12 mouse cellular contexts compared by ENCODE assay signal in the genomic region with DNA sequence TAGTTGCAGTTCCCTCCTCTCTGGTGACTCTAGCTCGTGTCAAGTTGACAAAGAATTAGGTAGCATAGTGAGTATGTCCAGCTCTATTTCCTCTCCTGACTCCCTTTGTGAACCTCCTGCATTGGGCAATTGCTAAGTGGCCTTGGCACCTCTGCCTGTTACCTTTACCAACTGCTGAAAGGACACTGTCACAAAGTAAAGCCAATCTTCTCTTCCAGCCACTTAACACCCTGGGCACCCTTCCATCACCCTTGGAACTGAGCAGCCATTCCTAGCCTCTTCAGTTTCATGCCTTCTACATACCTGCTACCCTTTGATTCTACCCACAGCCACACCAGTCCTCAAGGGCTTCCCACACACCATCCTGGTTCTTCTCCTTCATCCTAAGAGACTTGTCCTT.
"Had no signal": no experiment of that assay in that cellular context is flagged by ENCODE, and none has a peak within 500 bp of the region (broad histone marks: within the 10 kb centered on the region; RNA-seq: fewer than 3 reads in every experiment).

No protein-coding gene starts in this region.

- DNase-seq: kidney, postnatal 36 days; layer of hippocampus, adult 9-11 months; layer of hippocampus, postnatal 36 days; lung, embryonic 14.5 days; lung, postnatal 4 days; midbrain, embryonic 14.5 days had no signal

- H3K27ac ChIP-seq: kidney, postnatal 0 days; limb, embryonic 15.5 days; liver, embryonic 12.5 days; midbrain, embryonic 10.5 days; neural tube, embryonic 12.5 days; stomach, postnatal 0 days had no signal

- H3K4me1 ChIP-seq: limb, embryonic 15.5 days; liver, embryonic 12.5 days had no signal

- H3K36me3 ChIP-seq: limb, embryonic 15.5 days; liver, embryonic 12.5 days; midbrain, embryonic 10.5 days had no signal

- H3K9me3 ChIP-seq: limb, embryonic 15.5 days; liver, embryonic 12.5 days; midbrain, embryonic 10.5 days; neural tube, embryonic 12.5 days had no signal

- H3K4me3 ChIP-seq: limb, embryonic 15.5 days; liver, embryonic 12.5 days; midbrain, embryonic 10.5 days; neural tube, embryonic 12.5 days had no signal

- H3K27me3 ChIP-seq: limb, embryonic 15.5 days; liver, embryonic 12.5 days; neural tube, embryonic 12.5 days had no signal
